Mouse (Mus musculus): ENCODE results near the gene Insl3.

DNA sequence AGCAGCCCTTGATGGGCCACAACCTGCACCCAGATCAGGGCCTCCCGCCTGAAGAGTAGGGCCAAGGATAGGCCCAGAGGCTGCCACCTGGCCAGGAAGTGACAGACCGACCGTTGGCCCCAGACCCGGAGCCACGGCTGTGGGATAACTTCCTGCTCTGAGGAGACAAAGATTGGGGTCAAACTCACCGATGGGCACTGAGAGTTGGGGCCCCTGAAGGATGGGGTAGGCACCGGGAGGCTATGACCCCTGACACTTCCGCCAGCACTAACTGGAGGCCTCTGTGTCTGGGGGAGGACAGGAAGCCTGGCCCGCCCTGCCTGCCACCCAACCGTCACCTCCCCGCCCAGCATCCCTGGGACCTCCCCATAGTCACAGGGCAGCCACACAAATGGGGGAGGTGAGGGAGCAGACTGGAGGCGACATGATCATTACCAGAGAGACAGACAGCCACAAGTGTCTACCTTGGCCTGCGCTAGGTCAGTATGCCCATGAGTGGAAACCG lies 34.1 kb downstream of the Insl3 start:
- TF ChIP-seq CTCF (conservative IDR thresholded peaks at IDR 0.05 in 1 of 2, IDR thresholded peaks at IDR 0.05 in 1 of 2; ENCODE audit: low read depth in 2 of 2, low read length in 2 of 2) (no peak), USF2 (conservative IDR thresholded peaks at IDR 0.05; ENCODE audit: low read depth, low read length) (no peak), ETS1 (conservative IDR thresholded peaks at IDR 0.05; ENCODE audit: low read depth, low read length) (peak; percentile 61), EP300 (IDR thresholded peaks at IDR 0.05; ENCODE audit: low read length) (no peak; the same call in 1 of the 2 replicates), POLR2A (IDR thresholded peaks at IDR 0.05; ENCODE audit: low read depth, low read length) (peak; percentile 90), NELFE (IDR thresholded peaks at IDR 0.05; ENCODE audit: low read depth, low read length) (peak; percentile 75), JUN (IDR thresholded peaks at IDR 0.05; ENCODE audit: insufficient read depth, low read depth, low read length) (no peak), NRF1 (IDR thresholded peaks at IDR 0.05; ENCODE audit: low read depth, low read length) (peak; percentile 41; the same call in 1 of the 2 replicates), KAT2A (IDR thresholded peaks at IDR 0.05; ENCODE audit: insufficient replicate concordance, low read length) (0 out of 2 replicates have a peak, but pooled peaks have one; percentile 66), TBP (conservative IDR thresholded peaks at IDR 0.05; ENCODE audit: low read depth, low read length) (peak; percentile 80), ZMIZ1 (IDR thresholded peaks at IDR 0.05; ENCODE audit: low read depth, low read length) (no peak; the same call in 1 of the 2 replicates)
